Mouse (Mus musculus): ENCODE data around the gene Lrrc4b. TPM values are rescaled to one million over a fixed set of nuclear protein-coding genes. Genes with fewer than 3 reads are reported as not detected.
A peak's percentile ranks its signal among the peaks of the same experiment; 100 is the strongest.

Gene Lrrc4b
- total and polyA plus RNA-seq, 2 experiments from 2014 or later = 2.8 to 89.5 TPM

- no peaks in the 10 kb centered on the region for H3K36me3 ChIP-seq (replicated peaks; ENCODE audit: control insufficient read depth, insufficient read depth, low read length)
- no peak overlapping the region for H3K9ac ChIP-seq (replicated peaks; ENCODE audit: low read depth, low read length)
- ATAC-seq (ENCODE audit: insufficient read depth, low read depth) = no peak
- H3K4me1 ChIP-seq (ENCODE audit: control insufficient read depth, insufficient read depth) = peaks cover 14% of the 10 kb centered on the region
- H3K4me2 ChIP-seq (ENCODE audit: low read depth, low read length) = no peak overlapping the region
- H3K27ac ChIP-seq (ENCODE audit: low read depth) = no peak overlapping the region
- TF ChIP-seq EP300 (IDR thresholded peaks at IDR 0.05; ENCODE audit: low read depth) (no peak), CTCF (IDR thresholded peaks at IDR 0.05; ENCODE audit: low read depth) (no peak)
- no peaks in the 10 kb centered on the region for H3K9me3 ChIP-seq (replicated peaks; ENCODE audit: control insufficient read depth, low read length)
- WGBS = 27% methylated on average over 1 of the region's 1 CpGs
- H3K4me3 ChIP-seq (ENCODE audit: low read depth, low read length) = no peak overlapping the region
- H3K27me3 ChIP-seq (ENCODE audit: control insufficient read depth, insufficient read depth, low read length) = peaks cover 21% of the 10 kb centered on the region
- DNase-seq (ENCODE audit: low spot score) = no peak
These were observed 12.4 kb downstream of the Lrrc4b start for GRCm38 (mm10) chr7:44441180-44441579.

GRCm38 (mm10) chr7:44441648-44442109 lies 12.9 kb downstream of the Lrrc4b start:
- no peaks in the 10 kb centered on the region for H3K9me3 ChIP-seq (replicated peaks; ENCODE audit: control insufficient read depth, low read length)
- peak; percentile 26 for DNase-seq (ENCODE audit: low spot score)
- H3K27me3 ChIP-seq (ENCODE audit: control insufficient read depth, insufficient read depth, low read length) = peaks cover 21% of the 10 kb centered on the region
- peak overlapping the region; percentile 84 for H3K27ac ChIP-seq (ENCODE audit: low read depth)
- TF ChIP-seq CTCF (IDR thresholded peaks at IDR 0.05; ENCODE audit: low read depth) = no peak
- no peak for TF ChIP-seq EP300 (IDR thresholded peaks at IDR 0.05; ENCODE audit: low read depth)
- WGBS = 0% methylated on average over 14 of the region's 14 CpGs
- H3K9ac ChIP-seq (replicated peaks; ENCODE audit: low read depth, low read length) = peak overlapping the region; percentile 61
- no peaks in the 10 kb centered on the region for H3K36me3 ChIP-seq (replicated peaks; ENCODE audit: control insufficient read depth, insufficient read depth, low read length)
- peaks cover 14% of the 10 kb centered on the region for H3K4me1 ChIP-seq (ENCODE audit: control insufficient read depth, insufficient read depth)
- ATAC-seq (ENCODE audit: insufficient read depth, low read depth) = peak; percentile 58
- H3K4me2 ChIP-seq (ENCODE audit: low read depth, low read length) = peak overlapping the region; percentile 86
- H3K4me3 ChIP-seq (ENCODE audit: low read depth, low read length) = peak overlapping the region; percentile 57

- no peak for DNase-seq (ENCODE audit: low spot score)
- H3K36me3 ChIP-seq (replicated peaks; ENCODE audit: control insufficient read depth, insufficient read depth, low read length) = no peaks in the 10 kb centered on the region
- H3K9me3 ChIP-seq (replicated peaks; ENCODE audit: control insufficient read depth, low read length) = no peaks in the 10 kb centered on the region
- peaks cover 14% of the 10 kb centered on the region for H3K4me1 ChIP-seq (ENCODE audit: control insufficient read depth, insufficient read depth)
- H3K4me3 ChIP-seq (ENCODE audit: low read depth, low read length) = peak overlapping the region; percentile 57
- peak overlapping the region; percentile 84 for H3K27ac ChIP-seq (ENCODE audit: low read depth)
- peaks cover 21% of the 10 kb centered on the region for H3K27me3 ChIP-seq (ENCODE audit: control insufficient read depth, insufficient read depth, low read length)
- H3K4me2 ChIP-seq (ENCODE audit: low read depth, low read length) = peak overlapping the region; percentile 86
- WGBS = 0% methylated on average over 14 of the region's 14 CpGs
- no peak for TF ChIP-seq EP300 (IDR thresholded peaks at IDR 0.05; ENCODE audit: low read depth)
- no peak for TF ChIP-seq CTCF (IDR thresholded peaks at IDR 0.05; ENCODE audit: low read depth)
- H3K9ac ChIP-seq (replicated peaks; ENCODE audit: low read depth, low read length) = peak overlapping the region; percentile 61
- peak; percentile 30 for ATAC-seq (ENCODE audit: insufficient read depth, low read depth)
These were observed 13.6 kb downstream of the Lrrc4b start for GRCm38 (mm10) chr7:44442407-44442821.

- ATAC-seq (ENCODE audit: insufficient read depth, low read depth) (peak; percentile 50), DNase-seq (ENCODE audit: low spot score) (peak; percentile 48)
- no peaks in the 10 kb centered on the region for H3K36me3 ChIP-seq (replicated peaks; ENCODE audit: control insufficient read depth, insufficient read depth, low read length)
- peaks cover 14% of the 10 kb centered on the region for H3K4me1 ChIP-seq (ENCODE audit: control insufficient read depth, insufficient read depth)
- peak overlapping the region; percentile 57 for H3K4me3 ChIP-seq (ENCODE audit: low read depth, low read length)
- TF ChIP-seq EP300 (IDR thresholded peaks at IDR 0.05; ENCODE audit: low read depth) (no peak), CTCF (IDR thresholded peaks at IDR 0.05; ENCODE audit: low read depth) (peak; percentile 32; the same call in 1 of the 2 replicates)
- H3K27me3 ChIP-seq (ENCODE audit: control insufficient read depth, insufficient read depth, low read length) = peaks cover 21% of the 10 kb centered on the region
- peak overlapping the region; percentile 61; the same call in 1 of the 2 replicates for H3K9ac ChIP-seq (replicated peaks; ENCODE audit: low read depth, low read length)
- H3K4me2 ChIP-seq (ENCODE audit: low read depth, low read length) = peak overlapping the region; percentile 86
- no peaks in the 10 kb centered on the region for H3K9me3 ChIP-seq (replicated peaks; ENCODE audit: control insufficient read depth, low read length)
- peak overlapping the region; percentile 84 for H3K27ac ChIP-seq (ENCODE audit: low read depth)
- WGBS = 14% methylated on average over 20 of the region's 20 CpGs
These were observed 14.7 kb downstream of the Lrrc4b start for GRCm38 (mm10) chr7:44443268-44444173.

GRCm38 (mm10) chr7:44444886-44445527 lies 16.2 kb downstream of the Lrrc4b start:
- peaks cover 5% of the 10 kb centered on the region; the same call in 1 of the 2 replicates for H3K36me3 ChIP-seq (replicated peaks; ENCODE audit: control insufficient read depth, insufficient read depth, low read length)
- TF ChIP-seq EP300 (IDR thresholded peaks at IDR 0.05; ENCODE audit: low read depth) = no peak
- TF ChIP-seq CTCF (IDR thresholded peaks at IDR 0.05; ENCODE audit: low read depth) = no peak
- WGBS = 23% methylated on average over 29 of the region's 29 CpGs
- DNase-seq (ENCODE audit: low spot score) = no peak
- H3K9me3 ChIP-seq (replicated peaks; ENCODE audit: control insufficient read depth, low read length) = no peaks in the 10 kb centered on the region
- peaks cover 14% of the 10 kb centered on the region for H3K4me1 ChIP-seq (ENCODE audit: control insufficient read depth, insufficient read depth)
- H3K4me2 ChIP-seq (ENCODE audit: low read depth, low read length) = no peak overlapping the region
- H3K27me3 ChIP-seq (ENCODE audit: control insufficient read depth, insufficient read depth, low read length) = peaks cover 21% of the 10 kb centered on the region
- no peak overlapping the region; the same call in 1 of the 2 replicates for H3K9ac ChIP-seq (replicated peaks; ENCODE audit: low read depth, low read length)
- ATAC-seq (ENCODE audit: insufficient read depth, low read depth) = no peak
- H3K4me3 ChIP-seq (ENCODE audit: low read depth, low read length) = no peak overlapping the region
- H3K27ac ChIP-seq (ENCODE audit: low read depth) = no peak overlapping the region
